Mouse (Mus musculus) ES-E14 (cell line): ENCODE measurements around the gene Dars.

Experiments
- CHD2 ChIP-seq: IDR thresholded peaks from 2 replicates; pipeline ENCODE4 v1.6.1; 2014; ENCODE audit warnings: mild to moderate bottlenecking, low read depth, low read length, inconsistent platforms
- ZC3H11A ChIP-seq: IDR thresholded peaks from 2 replicates; pipeline ENCODE4 v1.6.1; 2012; ENCODE audit warnings: low read depth, mild to moderate bottlenecking, inconsistent platforms, low read length, borderline replicate concordance

DNA sequence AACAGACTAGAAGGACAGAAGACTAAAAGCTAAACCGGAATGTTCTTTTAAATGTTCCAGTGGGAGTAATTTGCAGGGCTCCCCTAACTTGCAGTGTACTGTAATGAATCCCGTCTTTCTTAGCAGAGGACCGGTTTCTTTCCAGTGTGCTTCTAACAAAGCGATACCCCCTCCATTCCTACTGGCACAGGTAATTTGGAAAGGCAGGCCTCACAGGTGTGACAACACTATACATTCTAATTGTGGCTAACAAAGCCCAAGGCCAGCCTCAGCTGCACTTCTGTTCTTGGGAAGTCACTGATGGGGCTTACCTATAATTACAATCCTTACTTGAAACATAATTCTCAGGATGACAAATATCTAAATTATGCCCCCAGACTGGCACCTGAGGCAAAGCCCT is 22.4 kb upstream of the Dars start:
- no peak for TF ChIP-seq ZC3H11A
- TF ChIP-seq CHD2 = no peak
